Comparison of ENCODE assay signal across 7 mouse cellular contexts in the genomic region with DNA sequence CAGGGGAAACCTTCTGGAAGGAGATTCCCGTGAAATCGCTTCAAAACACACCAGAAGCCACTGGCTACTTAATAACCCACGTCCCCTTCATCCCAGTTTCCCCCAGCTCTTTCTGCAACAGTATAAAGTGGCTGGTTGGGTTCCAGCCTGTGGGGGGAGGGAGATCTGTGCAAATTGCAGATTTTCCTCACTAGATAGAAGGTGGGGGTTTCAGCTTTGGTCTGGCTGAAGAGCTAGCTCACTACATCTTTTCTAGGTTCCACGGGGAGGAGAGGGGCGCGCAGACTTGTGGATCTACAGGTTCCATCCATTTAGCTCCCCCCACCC. TPM values are rescaled to one million over a fixed set of nuclear protein-coding genes. Genes with fewer than 3 reads are reported as not detected.
A peak's percentile ranks its signal among the peaks of the same experiment; 100 is the strongest.
DNase-seq lines count a peak whose midpoint lies in the region; ATAC-seq and TF ChIP-seq lines count a peak whose summit lies in the region.

No protein-coding gene starts in this region.

- no peak overlapping the region for H3K27ac ChIP-seq in lung, postnatal 0 days (ENCODE audit: low read length)
- no peak overlapping the region for H3K27ac ChIP-seq in embryonic facial prominence, embryonic 11.5 days (replicated peaks; ENCODE audit: low read depth, low read length)
- no peak overlapping the region for H3K27ac ChIP-seq in hindbrain, embryonic 11.5 days (ENCODE audit: low read depth, low read length)
- no peak overlapping the region for H3K27ac ChIP-seq in midbrain, embryonic 11.5 days (ENCODE audit: low read depth, low read length)

- no peaks in the 10 kb centered on the region for H3K4me1 ChIP-seq in lung, postnatal 0 days (ENCODE audit: insufficient read depth, low read depth, low read length)
- no peaks in the 10 kb centered on the region; the same call in 1 of the 2 replicates for H3K4me1 ChIP-seq in embryonic facial prominence, embryonic 11.5 days (ENCODE audit: control insufficient read depth, insufficient read depth, low read length)
- no peaks in the 10 kb centered on the region for H3K4me1 ChIP-seq in hindbrain, embryonic 11.5 days (replicated peaks; ENCODE audit: control insufficient read depth, insufficient read depth, low read length)
- peaks cover 12% of the 10 kb centered on the region for H3K4me1 ChIP-seq in midbrain, embryonic 11.5 days (ENCODE audit: control insufficient read depth, insufficient read depth, low read length)

- no peak for TF ChIP-seq EP300 in lung, postnatal 0 days (IDR thresholded peaks at IDR 0.05)

- peaks cover 10% of the 10 kb centered on the region; the same call in 1 of the 2 replicates for H3K27me3 ChIP-seq in lung, postnatal 0 days (replicated peaks; ENCODE audit: insufficient read depth, low read length)
- no peaks in the 10 kb centered on the region for H3K27me3 ChIP-seq in embryonic facial prominence, embryonic 11.5 days (ENCODE audit: control insufficient read depth, insufficient read depth, low read length)
- peaks cover 7% of the 10 kb centered on the region; the same call in 1 of the 2 replicates for H3K27me3 ChIP-seq in hindbrain, embryonic 11.5 days (ENCODE audit: control insufficient read depth, insufficient read depth, low read length)
- no peaks in the 10 kb centered on the region; the same call in 1 of the 2 replicates for H3K27me3 ChIP-seq in midbrain, embryonic 11.5 days (ENCODE audit: control insufficient read depth, insufficient read depth, low read length)

- no peak overlapping the region for H3K9ac ChIP-seq in lung, postnatal 0 days (replicated peaks; ENCODE audit: low read depth)
- peak overlapping the region; percentile 67; the same call in 1 of the 2 replicates for H3K9ac ChIP-seq in embryonic facial prominence, embryonic 11.5 days (replicated peaks; ENCODE audit: low read length)
- peak overlapping the region; percentile 64; the same call in 1 of the 2 replicates for H3K9ac ChIP-seq in hindbrain, embryonic 11.5 days (ENCODE audit: low read depth, low read length)
- H3K9ac ChIP-seq in midbrain, embryonic 11.5 days (ENCODE audit: low read length): peak overlapping the region; percentile 66

- H3K9me3 ChIP-seq in lung, postnatal 0 days (ENCODE audit: low read length): no peaks in the 10 kb centered on the region
- no peaks in the 10 kb centered on the region for H3K9me3 ChIP-seq in embryonic facial prominence, embryonic 11.5 days (replicated peaks; ENCODE audit: control insufficient read depth, low read length)
- H3K9me3 ChIP-seq in hindbrain, embryonic 11.5 days (ENCODE audit: control insufficient read depth, low read length): no peaks in the 10 kb centered on the region
- no peaks in the 10 kb centered on the region for H3K9me3 ChIP-seq in midbrain, embryonic 11.5 days (ENCODE audit: control insufficient read depth, low read length)

- no peak for DNase-seq in lung, postnatal 0 days (ENCODE audit: low spot score)
- no peak for DNase-seq in lung, postnatal 4 days
- DNase-seq in embryonic facial prominence, embryonic 11.5 days (ENCODE audit: low spot score): no peak
- DNase-seq in hindbrain, embryonic 11.5 days (ENCODE audit: low spot score): no peak
- peak; percentile 92 for DNase-seq in midbrain, embryonic 11.5 days (ENCODE audit: low spot score, missing footprints)
- DNase-seq in adrenal gland, postnatal 10 days: no peak
- no peak for DNase-seq in adrenal gland, adult (ENCODE audit: inconsistent age in 2 of 2, low spot score in 1 of 2)

- ATAC-seq in lung, postnatal 0 days: no peak
- ATAC-seq in embryonic facial prominence, embryonic 11.5 days (replicated peaks; ENCODE audit: insufficient number of reproducible peaks, low FRiP score, low TSS enrichment, low read depth): no peak
- peak; percentile 40 for ATAC-seq in hindbrain, embryonic 11.5 days (ENCODE audit: low FRiP score)
- ATAC-seq in midbrain, embryonic 11.5 days (ENCODE audit: low FRiP score): no peak

- no peaks in the 10 kb centered on the region for H3K36me3 ChIP-seq in lung, postnatal 0 days (ENCODE audit: insufficient read depth, low read length)
- H3K36me3 ChIP-seq in embryonic facial prominence, embryonic 11.5 days (replicated peaks; ENCODE audit: control insufficient read depth, insufficient read depth, low read depth, low read length): no peaks in the 10 kb centered on the region
- H3K36me3 ChIP-seq in hindbrain, embryonic 11.5 days (ENCODE audit: control insufficient read depth, insufficient read depth, low read length): no peaks in the 10 kb centered on the region
- no peaks in the 10 kb centered on the region for H3K36me3 ChIP-seq in midbrain, embryonic 11.5 days (ENCODE audit: control insufficient read depth, insufficient read depth, low read length)

- WGBS in lung, postnatal 0 days: 0% methylated on average over 6 of the region's 6 CpGs
- WGBS in embryonic facial prominence, embryonic 11.5 days: 0% methylated on average over 6 of the region's 6 CpGs
- 0% methylated on average over 6 of the region's 6 CpGs for WGBS in hindbrain, embryonic 11.5 days
- WGBS in midbrain, embryonic 11.5 days: 0% methylated on average over 6 of the region's 6 CpGs

- no peak for TF ChIP-seq CTCF in lung, postnatal 0 days (IDR thresholded peaks at IDR 0.05)

- H3K4me3 ChIP-seq in lung, postnatal 0 days (ENCODE audit: low read depth, low read length): peak overlapping the region; percentile 47
- peak overlapping the region; percentile 62 for H3K4me3 ChIP-seq in embryonic facial prominence, embryonic 11.5 days (ENCODE audit: low read depth, low read length)
- peak overlapping the region; percentile 62 for H3K4me3 ChIP-seq in hindbrain, embryonic 11.5 days (ENCODE audit: low read depth, low read length)
- H3K4me3 ChIP-seq in midbrain, embryonic 11.5 days (ENCODE audit: low read depth, low read length): peak overlapping the region; percentile 60

- H3K4me2 ChIP-seq in lung, postnatal 0 days (replicated peaks; ENCODE audit: low read depth, low read length): peak overlapping the region; percentile 69
- H3K4me2 ChIP-seq in embryonic facial prominence, embryonic 11.5 days (ENCODE audit: low read depth, low read length): peak overlapping the region; percentile 97
- peak overlapping the region; percentile 96 for H3K4me2 ChIP-seq in hindbrain, embryonic 11.5 days (replicated peaks; ENCODE audit: low read depth, low read length)
- H3K4me2 ChIP-seq in midbrain, embryonic 11.5 days: peak overlapping the region; percentile 78

RNA-seq across cellular contexts. Expression of a gene that starts 0.7 kb away (rescaled TPM):
- 6.0 and 6.8 TPM in 2 replicates for polyA plus RNA-seq in lung, postnatal 0 days (2015; fragmentation: Nextera tagmentation; extraction: Ambion mirVana)
- 5.4 and 5.5 TPM in 2 replicates for polyA plus RNA-seq in embryonic facial prominence, embryonic 11.5 days (2014; fragmentation: Nextera tagmentation; extraction: Ambion mirVana)
- polyA plus RNA-seq in hindbrain, embryonic 11.5 days (2014; fragmentation: Nextera tagmentation; extraction: Ambion mirVana): 4.3 and 4.7 TPM in 2 replicates
- polyA plus RNA-seq in midbrain, embryonic 11.5 days (2014; fragmentation: Nextera tagmentation; extraction: Ambion mirVana): 2.6 and 2.9 TPM in 2 replicates
- total RNA-seq in adrenal gland, postnatal 10 days (2021): 10 to 100 TPM; 19.2 to 23.7 TPM
